Mouse (Mus musculus) midbrain, embryonic 16.5 days (tissue): ENCODE data around the gene Ubac2. TPM values are rescaled to one million over a fixed set of nuclear protein-coding genes. Genes with fewer than 3 reads are reported as not detected.

Experiments used
- ATAC-seq: fragments of 200-750 bp; cut with Nextera tagmentation; 2 replicates; pipeline ENCODE4 v1.8.0; 2017; ENCODE audit warnings: moderate TSS enrichment
- H3K27ac ChIP-seq: fragments of 300-500 bp; sonication (generic); 2 replicates; pipeline ENCODE4 v1.5.1; 2014; ENCODE audit warnings: mild to moderate bottlenecking, low read length, mixed read lengths
- H3K27me3 ChIP-seq: fragments of 300-500 bp; sonication (generic); 2 replicates; pipeline ENCODE4 v1.6.1; 2014; ENCODE audit warnings: low read depth, low read length, mixed read lengths; ENCODE audit not compliant: control insufficient read depth, insufficient read depth
- H3K36me3 ChIP-seq: fragments of 300-500 bp; sonication (generic); 2 replicates; pipeline ENCODE4 v1.6.1; 2014; ENCODE audit warnings: mild to moderate bottlenecking, low read length, moderate library complexity, mixed read lengths; ENCODE audit not compliant: control insufficient read depth, insufficient read depth
- H3K4me1 ChIP-seq: fragments of 300-500 bp; sonication (generic); 2 replicates; pipeline ENCODE4 v1.6.1; 2014; ENCODE audit warnings: mild to moderate bottlenecking, low read length, mixed read lengths; ENCODE audit not compliant: control insufficient read depth, insufficient read depth
- H3K4me2 ChIP-seq: fragments of 300-500 bp; sonication (generic); 2 replicates; pipeline ENCODE4 v1.6.1; 2014; ENCODE audit warnings: mild to moderate bottlenecking, low read length, mixed read lengths
- H3K4me3 ChIP-seq: fragments of 300-500 bp; sonication (generic); 2 replicates; pipeline ENCODE4 v1.5.1; 2014; ENCODE audit warnings: low read depth, mild to moderate bottlenecking, low read length, moderate library complexity, mixed read lengths
- H3K9ac ChIP-seq: fragments of 300-500 bp; sonication (generic); 2 replicates; pipeline ENCODE4 v1.6.1; 2014; ENCODE audit warnings: low read depth, low read length, mixed read lengths
- H3K9me3 ChIP-seq: fragments of 300-500 bp; sonication (generic); replicated peaks from 2 replicates; pipeline ENCODE4 v1.6.1; 2014; ENCODE audit warnings: mild to moderate bottlenecking, low read length, mixed read lengths; ENCODE audit not compliant: control insufficient read depth, poor library complexity, severe bottlenecking
- WGBS: fragments of 180-500 bp; shearing (Covaris S2); extraction: QIAGEN DNeasy Blood & Tissue Kit; methylation state at CpG from one replicate; pipeline ENCODE4 v1.1.7; 2014; 5-methylcytosine and 5-hydroxymethylcytosine counted together
- polyA plus RNA-seq: library from polyadenylated mRNA; unstranded; fragments of >200 nt; fragmentation: Nextera tagmentation; extraction: Ambion mirVana; gene quantifications from 2 replicates; pipeline ENCODE4 v1.2.1, GENCODE M21; 2015

Gene Ubac2
- polyA plus RNA-seq, 1 experiment from 2014 or later: 48.5 TPM

- Histone ChIP-seq H3K4me2 (no peak overlapping the region), H3K4me3 (no peak overlapping the region), H3K9me3 (no peaks in the 10 kb centered on the region), H3K9ac (no peak overlapping the region), H3K4me1 (no peaks in the 10 kb centered on the region), H3K36me3 (no peaks in the 10 kb centered on the region), H3K27me3 (no peaks in the 10 kb centered on the region), H3K27ac (no peak overlapping the region)
- ATAC-seq: no peak
- 85% methylated on average over 1 of the region's 1 CpGs for WGBS
These were observed 103.1 kb downstream of the Ubac2 start for GRCm38 (mm10) chr14:121981531-121981930.

GRCm38 (mm10) chr14:121983009-121983933 lies 104.9 kb downstream of the Ubac2 start:
- Histone ChIP-seq H3K9me3 (no peaks in the 10 kb centered on the region), H3K27me3 (no peaks in the 10 kb centered on the region), H3K36me3 (no peaks in the 10 kb centered on the region), H3K9ac (no peak overlapping the region), H3K27ac (0 out of 2 replicates have a peak overlapping the region, but pooled peaks have one; percentile 26), H3K4me3 (no peak overlapping the region), H3K4me1 (no peaks in the 10 kb centered on the region), H3K4me2 (no peak overlapping the region)
- 77% methylated on average over 8 of the region's 8 CpGs for WGBS
- no peak for ATAC-seq

- Histone ChIP-seq H3K36me3 (no peaks in the 10 kb centered on the region), H3K4me1 (no peaks in the 10 kb centered on the region), H3K9ac (no peak overlapping the region), H3K27ac (no peak overlapping the region), H3K4me3 (no peak overlapping the region), H3K4me2 (no peak overlapping the region), H3K9me3 (no peaks in the 10 kb centered on the region), H3K27me3 (no peaks in the 10 kb centered on the region)
- WGBS: 80% methylated on average over 3 of the region's 3 CpGs
- ATAC-seq: no peak
These were observed 107.1 kb downstream of the Ubac2 start for GRCm38 (mm10) chr14:121985477-121985876.

- Histone ChIP-seq H3K9ac (no peak overlapping the region), H3K4me3 (no peak overlapping the region), H3K27ac (no peak overlapping the region), H3K27me3 (no peaks in the 10 kb centered on the region), H3K9me3 (no peaks in the 10 kb centered on the region), H3K4me2 (no peak overlapping the region), H3K36me3 (no peaks in the 10 kb centered on the region), H3K4me1 (no peaks in the 10 kb centered on the region)
- ATAC-seq: no peak
- 89% methylated on average over 6 of the region's 6 CpGs for WGBS
These were observed 107.6 kb downstream of the Ubac2 start for GRCm38 (mm10) chr14:121986028-121986427.

GRCm38 (mm10) chr14:121987287-121987686 lies 108.9 kb downstream of the Ubac2 start:
- Histone ChIP-seq H3K9me3 (no peaks in the 10 kb centered on the region), H3K27ac (no peak overlapping the region), H3K4me3 (no peak overlapping the region), H3K27me3 (no peaks in the 10 kb centered on the region), H3K9ac (no peak overlapping the region), H3K36me3 (no peaks in the 10 kb centered on the region), H3K4me2 (no peak overlapping the region), H3K4me1 (no peaks in the 10 kb centered on the region)
- WGBS: 95% methylated on average over 1 of the region's 1 CpGs
- no peak for ATAC-seq

- H3K9me3 ChIP-seq: no peaks in the 10 kb centered on the region
- H3K4me3 ChIP-seq: no peak overlapping the region
- ATAC-seq: no peak
- no peak overlapping the region for H3K27ac ChIP-seq
- no peak overlapping the region for H3K9ac ChIP-seq
- 84% methylated on average over 4 of the region's 4 CpGs for WGBS
- no peaks in the 10 kb centered on the region for H3K36me3 ChIP-seq
- H3K27me3 ChIP-seq: no peaks in the 10 kb centered on the region
- no peak overlapping the region for H3K4me2 ChIP-seq
- no peaks in the 10 kb centered on the region for H3K4me1 ChIP-seq
These were observed 109.3 kb downstream of the Ubac2 start for GRCm38 (mm10) chr14:121987691-121988090.

- no peak for ATAC-seq
- Histone ChIP-seq H3K27me3 (no peaks in the 10 kb centered on the region), H3K9ac (no peak overlapping the region), H3K4me3 (no peak overlapping the region), H3K4me2 (no peak overlapping the region), H3K27ac (no peak overlapping the region), H3K9me3 (no peaks in the 10 kb centered on the region), H3K36me3 (peaks cover 4% of the 10 kb centered on the region; the same call in 1 of the 2 replicates), H3K4me1 (no peaks in the 10 kb centered on the region)
- WGBS: 98% methylated on average over 3 of the region's 3 CpGs
These were observed 110.9 kb downstream of the Ubac2 start for GRCm38 (mm10) chr14:121989331-121989730.

- Histone ChIP-seq H3K4me3 (no peak overlapping the region), H3K36me3 (peaks cover 6% of the 10 kb centered on the region; the same call in 1 of the 2 replicates), H3K4me1 (no peaks in the 10 kb centered on the region), H3K9ac (no peak overlapping the region), H3K9me3 (no peaks in the 10 kb centered on the region), H3K4me2 (no peak overlapping the region), H3K27me3 (no peaks in the 10 kb centered on the region), H3K27ac (no peak overlapping the region)
- ATAC-seq: no peak
- 98% methylated on average over 3 of the region's 3 CpGs for WGBS
These were observed 111.4 kb downstream of the Ubac2 start for GRCm38 (mm10) chr14:121989869-121990268.

- ATAC-seq: no peak
- no peaks in the 10 kb centered on the region for H3K9me3 ChIP-seq
- no peak overlapping the region for H3K9ac ChIP-seq
- H3K4me1 ChIP-seq: no peaks in the 10 kb centered on the region
- no peaks in the 10 kb centered on the region for H3K27me3 ChIP-seq
- peaks cover 11% of the 10 kb centered on the region; the same call in 1 of the 2 replicates for H3K36me3 ChIP-seq
- H3K4me3 ChIP-seq: no peak overlapping the region
- no peak overlapping the region for H3K4me2 ChIP-seq
- 95% methylated on average over 6 of the region's 6 CpGs for WGBS
- no peak overlapping the region for H3K27ac ChIP-seq
These were observed 112.5 kb downstream of the Ubac2 start for GRCm38 (mm10) chr14:121990897-121991296.
